Mouse (Mus musculus) midbrain, embryonic 14.5 days (tissue): ENCODE data around the gene Zfp605. TPM values are rescaled to one million over a fixed set of nuclear protein-coding genes. Genes with fewer than 3 reads are reported as not detected.

Source experiments
- polyA plus RNA-seq: library from polyadenylated mRNA; unstranded; fragments of >200 nt; fragmentation: Nextera tagmentation; extraction: Ambion mirVana; gene quantifications from 2 replicates; pipeline ENCODE4 v1.2.1, GENCODE M21; 2014

Zfp605 gene
- polyA plus RNA-seq, 1 experiment from 2014 or later = 15.9 TPM

Other genes with a start within 250 kb of the Zfp605 start
- 0.45 and 0.53 TPM in 2 replicates for gene Gm15446, start 186.7 kb upstream of the Zfp605 start, polyA plus RNA-seq
- 18.9 and 22.4 TPM in 2 replicates for gene Zfp932, start 113.6 kb upstream of the Zfp605 start, polyA plus RNA-seq
- gene Gm17655, start 37.6 kb upstream of the Zfp605 start, polyA plus RNA-seq = 6.8 and 7.4 TPM in 2 replicates
- 0.55 and 0.80 TPM in 2 replicates for gene Gm35315, start 15.7 kb upstream of the Zfp605 start, polyA plus RNA-seq
- 1.9 and 3.5 TPM in 2 replicates for gene Plcxd1, start 10.1 kb upstream of the Zfp605 start, polyA plus RNA-seq
- 50.8 and 64.3 TPM in 2 replicates for gene Gtpbp6, start 1.9 kb upstream of the Zfp605 start, polyA plus RNA-seq
- gene Chfr, start 25.8 kb downstream of the Zfp605 start, polyA plus RNA-seq = 82.9 and 113 TPM in 2 replicates
- gene Golga3, start 66.6 kb downstream of the Zfp605 start, polyA plus RNA-seq = 21.2 and 29.4 TPM in 2 replicates
- 26.9 and 27.8 TPM in 2 replicates for gene Ankle2, start 120.9 kb downstream of the Zfp605 start, polyA plus RNA-seq
- 109 and 113 TPM in 2 replicates for gene Pgam5, start 159.8 kb downstream of the Zfp605 start, polyA plus RNA-seq
- gene Pxmp2, start 176.1 kb downstream of the Zfp605 start, polyA plus RNA-seq = 10.4 and 10.8 TPM in 2 replicates
- gene Pole, start 176.2 kb downstream of the Zfp605 start, polyA plus RNA-seq = 7.8 and 8.4 TPM in 2 replicates
- gene P2rx2, start 233.1 kb downstream of the Zfp605 start, polyA plus RNA-seq = 5.2 and 6.7 TPM in 2 replicates
- gene Lrcol1, start 234.6 kb downstream of the Zfp605 start, polyA plus RNA-seq = not detected in 2 replicates